Mouse (Mus musculus) lung, postnatal 0 days (tissue): ENCODE measurements around the gene Dennd2a. TPM values are rescaled to one million over a fixed set of nuclear protein-coding genes. Genes with fewer than 3 reads are reported as not detected.
A peak's percentile ranks its signal among the peaks of the same experiment; 100 is the strongest.

Experiments used
- ATAC-seq: fragments of 200-750 bp; cut with Nextera tagmentation; 2 replicates; pipeline ENCODE4 v1.8.0; 2017; ENCODE audit warnings: moderate library complexity
- DNase-seq: peaks from one replicate; pipeline ENCODE4 v3.0.0-alpha.2; 2016; ENCODE audit warnings: low spot score
- H3K27ac ChIP-seq: fragments of 300-500 bp; sonication (generic); 2 replicates; pipeline ENCODE4 v1.5.1; 2014; ENCODE audit warnings: antibody characterized with exemption, mild to moderate bottlenecking, low read length, mixed read lengths
- H3K27me3 ChIP-seq: fragments of 300-500 bp; sonication (generic); replicated peaks from 2 replicates; pipeline ENCODE4 v1.6.1; 2014; ENCODE audit warnings: low read length, mixed read lengths; ENCODE audit not compliant: insufficient read depth
- H3K36me3 ChIP-seq: fragments of 300-500 bp; sonication (generic); 2 replicates; pipeline ENCODE4 v1.6.1; 2014; ENCODE audit warnings: low read length, mixed read lengths; ENCODE audit not compliant: insufficient read depth
- H3K4me1 ChIP-seq: fragments of 300-500 bp; sonication (generic); 2 replicates; pipeline ENCODE4 v1.6.1; 2014; ENCODE audit warnings: antibody characterized with exemption, low read depth, low read length, mixed read lengths; ENCODE audit not compliant: insufficient read depth
- H3K4me2 ChIP-seq: fragments of 300-500 bp; sonication (generic); replicated peaks from 2 replicates; pipeline ENCODE4 v1.6.1; 2014; ENCODE audit warnings: low read depth, mild to moderate bottlenecking, low read length, moderate library complexity, mixed read lengths
- H3K4me3 ChIP-seq: fragments of 300-500 bp; sonication (generic); 2 replicates; pipeline ENCODE4 v1.5.1; 2014; ENCODE audit warnings: low read depth, low read length
- H3K9ac ChIP-seq: fragments of 300-500 bp; sonication (generic); replicated peaks from 2 replicates; pipeline ENCODE4 v1.6.1; 2014; ENCODE audit warnings: low read depth, mild to moderate bottlenecking
- H3K9me3 ChIP-seq: fragments of 300-500 bp; sonication (generic); 2 replicates; pipeline ENCODE4 v1.6.1; 2016; ENCODE audit warnings: low read length, mixed read lengths
- CTCF ChIP-seq: IDR thresholded peaks from 2 replicates; pipeline ENCODE4 v1.5.1; 2016; ENCODE audit warnings: antibody characterized with exemption, mild to moderate bottlenecking
- EP300 ChIP-seq: IDR thresholded peaks from 2 replicates; pipeline ENCODE4 v1.6.1; 2016; ENCODE audit warnings: antibody characterized with exemption, mild to moderate bottlenecking, control low read depth
- WGBS: fragments of 180-500 bp; shearing (Covaris S2); extraction: QIAGEN DNeasy Blood & Tissue Kit; methylation state at CpG from one replicate; pipeline ENCODE4 v1.1.7; 2014; 5-methylcytosine and 5-hydroxymethylcytosine counted together
- polyA plus RNA-seq: library from polyadenylated mRNA; unstranded; fragments of >200 nt; fragmentation: Nextera tagmentation; extraction: Ambion mirVana; gene quantifications from 2 replicates; pipeline ENCODE4 v1.2.1, GENCODE M21; 2015

Gene Dennd2a
- polyA plus RNA-seq, 1 experiment from 2014 or later: 13.8 TPM

DNA sequence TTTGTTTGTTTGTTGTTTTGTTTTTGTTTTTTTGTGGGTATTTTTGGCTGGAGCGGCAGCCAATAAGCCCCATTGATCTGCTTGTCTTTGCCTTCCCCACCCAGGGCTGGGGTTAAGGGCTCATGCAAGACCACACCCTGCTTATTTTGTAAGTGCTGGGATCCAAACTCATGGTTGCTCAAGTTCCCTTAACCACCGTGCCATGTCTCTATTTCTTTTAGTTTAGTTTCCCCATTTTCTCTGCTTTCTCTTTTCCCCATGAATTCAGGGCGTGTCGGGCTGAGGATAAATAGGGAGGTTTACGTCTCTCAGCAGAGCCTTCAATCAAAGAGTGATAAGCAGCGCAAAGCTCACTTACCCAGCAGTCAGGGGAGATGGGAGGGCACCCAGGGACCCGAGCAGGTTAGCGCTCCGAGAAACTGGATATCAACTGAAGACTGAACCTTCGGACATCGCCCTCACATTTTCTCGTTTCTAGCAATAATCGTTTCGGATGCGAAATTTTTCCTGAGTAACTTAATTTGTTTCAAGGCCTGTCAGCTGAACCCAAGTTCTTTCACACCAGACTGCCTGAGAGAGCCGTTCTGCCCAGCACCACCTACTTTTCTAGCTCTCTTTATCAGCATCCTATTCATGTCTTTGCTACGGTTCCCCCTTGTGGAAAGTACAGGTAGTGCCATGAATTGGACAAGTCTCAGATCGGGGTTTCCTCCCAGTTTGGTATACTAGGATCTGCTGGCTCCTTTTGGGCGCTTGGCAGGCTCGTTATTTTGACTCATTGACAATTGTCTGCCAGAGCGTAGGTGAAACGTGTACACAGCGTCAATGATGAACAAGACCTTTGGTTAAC is 4.7 kb upstream of the Dennd2a start:
- no peak overlapping the region for H3K4me3 ChIP-seq
- ATAC-seq (peak; percentile 65), DNase-seq (peak; percentile 94)
- no peak overlapping the region for H3K9ac ChIP-seq
- 12% methylated on average over 23 of the region's 23 CpGs for WGBS
- peak; percentile 94 for TF ChIP-seq CTCF
- 0 out of 2 replicates have a peak, but pooled peaks have one; percentile 16 for TF ChIP-seq EP300
- peaks cover 8% of the 10 kb centered on the region; the same call in 1 of the 2 replicates for H3K4me1 ChIP-seq
- no peak overlapping the region for H3K27ac ChIP-seq
- H3K27me3 ChIP-seq: no peaks in the 10 kb centered on the region
- H3K9me3 ChIP-seq: no peaks in the 10 kb centered on the region
- H3K36me3 ChIP-seq: no peaks in the 10 kb centered on the region
- H3K4me2 ChIP-seq: peak overlapping the region; percentile 25

DNA sequence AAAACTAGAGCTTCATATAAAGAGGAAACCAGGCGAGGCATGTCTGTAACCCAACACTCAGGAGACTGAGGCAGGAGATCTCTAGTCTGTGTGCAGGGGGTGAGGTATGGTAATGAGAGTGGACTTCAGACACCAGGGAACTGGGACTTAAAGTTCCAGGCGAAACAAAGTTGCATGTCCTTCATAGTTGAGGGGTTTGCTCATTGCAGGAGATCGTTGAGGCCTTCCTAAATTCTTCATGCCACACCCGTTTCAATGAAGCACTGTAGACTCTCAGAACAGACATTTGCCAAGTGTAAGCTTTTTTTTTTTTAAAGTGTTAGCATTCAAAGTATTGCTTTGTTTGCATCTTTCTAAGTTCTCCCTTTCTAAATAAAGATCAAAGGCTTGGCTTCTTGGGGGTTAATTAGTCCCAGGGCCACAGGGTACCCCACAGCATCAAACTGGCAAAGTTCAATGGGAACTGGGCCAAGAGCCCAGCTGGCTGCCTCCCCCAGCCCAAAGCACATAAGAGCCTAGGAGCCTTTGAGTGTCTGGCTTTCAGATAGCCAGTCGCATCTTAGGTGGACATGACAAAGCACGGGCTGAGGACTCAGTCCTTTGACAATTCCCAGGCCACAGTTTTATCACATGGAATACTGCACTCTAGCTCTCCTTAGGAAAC is 1.7 kb upstream of the Dennd2a start:
- no peak overlapping the region for H3K4me3 ChIP-seq
- H3K27ac ChIP-seq: peak overlapping the region; percentile 14; the same call in 1 of the 2 replicates
- DNase-seq (peak; percentile 62), ATAC-seq (peak; percentile 12)
- no peaks in the 10 kb centered on the region for H3K27me3 ChIP-seq
- TF ChIP-seq EP300 (peak; percentile 66), CTCF (no peak)
- no peaks in the 10 kb centered on the region for H3K9me3 ChIP-seq
- H3K9ac ChIP-seq: no peak overlapping the region
- H3K4me2 ChIP-seq: no peak overlapping the region
- H3K4me1 ChIP-seq: peaks cover 11% of the 10 kb centered on the region; the same call in 1 of the 2 replicates
- H3K36me3 ChIP-seq: no peaks in the 10 kb centered on the region
- WGBS: 36% methylated on average over 6 of the region's 6 CpGs

DNA sequence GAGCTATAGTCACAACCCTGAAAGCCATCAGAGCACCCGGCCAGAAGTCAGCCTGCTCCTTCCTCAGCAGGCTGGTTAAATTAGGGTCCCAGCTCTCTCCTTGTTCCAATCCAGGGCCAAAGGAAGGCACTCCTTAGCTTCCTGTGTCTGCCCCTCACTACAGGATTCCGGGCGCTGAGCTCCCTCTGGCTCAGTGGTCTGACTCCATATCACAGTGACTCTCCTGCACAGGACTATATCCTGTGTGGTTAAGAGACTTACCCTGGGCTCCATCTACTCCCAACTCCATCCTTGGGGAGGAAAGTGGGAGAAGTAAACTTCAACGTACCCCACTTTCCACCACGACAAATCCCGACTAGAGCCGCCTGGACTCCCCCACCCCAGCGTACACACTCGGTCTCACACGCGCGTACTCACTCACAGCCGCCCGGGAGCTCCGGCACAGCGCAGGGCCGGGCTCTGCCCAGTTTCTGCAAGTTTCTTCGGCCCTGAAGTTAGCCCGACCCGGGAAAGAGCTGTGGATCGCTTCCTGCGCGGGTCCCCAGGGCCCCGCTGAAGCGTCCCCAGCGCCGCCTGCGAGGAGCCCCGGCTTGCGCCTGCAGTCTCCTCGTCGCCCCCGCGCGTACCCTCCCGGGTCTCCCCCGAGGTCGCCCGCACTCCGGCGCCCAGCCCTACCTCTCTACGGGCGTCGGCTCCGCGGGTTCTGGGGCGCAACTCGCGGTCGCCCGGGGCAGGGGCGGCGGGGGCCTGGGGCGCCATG is 587 bp downstream of the Dennd2a start:
- Histone ChIP-seq H3K4me1 (peaks cover 11% of the 10 kb centered on the region; the same call in 1 of the 2 replicates), H3K27ac (peak overlapping the region; percentile 67), H3K36me3 (no peaks in the 10 kb centered on the region), H3K9ac (peak overlapping the region; percentile 76), H3K4me2 (peak overlapping the region; percentile 89), H3K27me3 (no peaks in the 10 kb centered on the region), H3K4me3 (peak overlapping the region; percentile 79), H3K9me3 (no peaks in the 10 kb centered on the region)
- TF ChIP-seq CTCF (no peak), EP300 (no peak)
- ATAC-seq (peak; percentile 51), DNase-seq (peak; percentile 50)
- 2% methylated on average over 45 of the region's 54 CpGs for WGBS

DNA sequence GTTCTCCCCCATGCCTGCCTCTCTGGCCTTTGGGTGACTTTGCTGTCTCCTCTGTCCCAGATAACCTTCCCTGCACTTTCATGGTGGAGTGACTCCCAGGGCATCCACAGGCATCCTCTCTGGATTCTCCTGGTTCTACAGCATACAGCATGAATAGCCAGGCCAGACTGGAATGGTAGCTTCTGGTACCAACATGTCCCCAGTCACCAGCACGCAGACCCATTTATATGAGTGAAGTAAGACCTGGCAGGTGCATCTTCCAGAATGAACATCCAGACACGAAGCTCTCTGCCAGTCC is 2.1 kb downstream of the Dennd2a start:
- no peak for ATAC-seq
- Histone ChIP-seq H3K27me3 (no peaks in the 10 kb centered on the region), H3K27ac (peak overlapping the region; percentile 57; the same call in 1 of the 2 replicates), H3K4me2 (peak overlapping the region; percentile 89), H3K36me3 (no peaks in the 10 kb centered on the region), H3K4me3 (no peak overlapping the region), H3K9me3 (no peaks in the 10 kb centered on the region), H3K9ac (no peak overlapping the region), H3K4me1 (peaks cover 11% of the 10 kb centered on the region; the same call in 1 of the 2 replicates)
- no peak for TF ChIP-seq CTCF
- no peak for TF ChIP-seq EP300
- no peak for DNase-seq
- WGBS: 72% methylated on average over 2 of the region's 2 CpGs

DNA sequence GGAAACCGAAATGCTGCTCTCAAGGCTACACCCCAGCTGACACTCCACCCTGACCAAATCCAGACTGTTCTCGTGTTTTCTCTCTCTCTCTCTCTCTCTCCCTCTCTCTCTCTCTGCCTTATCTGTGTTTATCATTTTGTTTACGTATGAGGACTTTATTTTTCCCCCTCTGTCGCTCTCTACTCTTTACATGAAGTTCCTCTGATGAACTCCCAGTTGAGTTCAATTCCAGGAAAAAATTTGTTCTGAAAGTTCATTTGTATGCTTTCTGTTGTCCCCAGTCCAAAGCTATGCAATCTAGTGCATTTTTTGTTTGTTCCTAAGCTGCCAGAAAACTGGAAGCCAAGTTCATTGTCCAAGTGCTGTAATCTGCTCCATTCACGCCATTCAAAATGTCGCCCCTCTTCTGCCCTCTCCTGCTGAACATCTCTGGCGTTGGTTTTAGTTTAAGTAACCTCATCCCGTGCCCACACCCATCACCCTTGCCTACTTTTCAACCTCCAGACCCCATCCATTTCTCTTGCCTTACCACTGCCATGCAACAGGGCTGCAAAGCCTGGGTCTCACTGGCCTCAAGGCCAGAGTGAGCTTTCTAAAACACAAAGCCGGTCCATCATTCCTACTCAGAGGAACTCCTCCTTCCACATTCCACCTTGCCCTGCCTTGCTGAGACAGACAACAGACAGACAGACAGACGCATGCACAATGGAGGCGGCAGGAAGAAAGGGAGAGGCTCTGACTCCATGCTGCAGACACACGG is 2.6 kb downstream of the Dennd2a start:
- no peaks in the 10 kb centered on the region for H3K36me3 ChIP-seq
- peaks cover 11% of the 10 kb centered on the region; the same call in 1 of the 2 replicates for H3K4me1 ChIP-seq
- H3K9ac ChIP-seq: no peak overlapping the region
- ATAC-seq (peak; percentile 44), DNase-seq (peak; percentile 87)
- H3K27me3 ChIP-seq: no peaks in the 10 kb centered on the region
- TF ChIP-seq CTCF (no peak), EP300 (peak; percentile 78; the same call in 1 of the 2 replicates)
- H3K27ac ChIP-seq: peak overlapping the region; percentile 63
- peak overlapping the region; percentile 89 for H3K4me2 ChIP-seq
- WGBS: 53% methylated on average over 12 of the region's 12 CpGs
- H3K9me3 ChIP-seq: no peaks in the 10 kb centered on the region
- no peak overlapping the region for H3K4me3 ChIP-seq
